Mouse (Mus musculus): Measurements from ENCODE around the gene Ephb4. TPM values are rescaled to one million over a fixed set of nuclear protein-coding genes. Genes with fewer than 3 reads are reported as not detected.

Ephb4 gene
- polyA plus RNA-seq (2014; fragmentation: Nextera tagmentation; extraction: Ambion mirVana), result 8.7 and 9.0 TPM in 2 replicates

- Histone ChIP-seq H3K4me2 (replicated peaks) (peak within 1 kb of the TSS; percentile 95), H3K9ac (peak within 1 kb of the TSS; percentile 69), H3K4me1 (replicated peaks; ENCODE audit: control insufficient read depth, insufficient read depth, low read length) (peaks cover 19% of the 10 kb centered on the region), H3K9me3 (ENCODE audit: control insufficient read depth, low read length) (no peaks in the 10 kb centered on the region), H3K27ac (peak within 1 kb of the TSS; percentile 53), H3K36me3 (replicated peaks; ENCODE audit: control insufficient read depth, insufficient read depth) (no peaks in the 10 kb centered on the region; the same call in 1 of the 2 replicates), H3K4me3 (replicated peaks; ENCODE audit: low read length) (peak within 1 kb of the TSS; percentile 61), H3K27me3 (ENCODE audit: control insufficient read depth, insufficient read depth, low read length) (peaks cover 19% of the 10 kb centered on the region)
- ATAC-seq (ENCODE audit: low FRiP score), result peak; percentile 91
- DNase-seq (ENCODE audit: low spot score), result peak; percentile 68
- WGBS, result 1% methylated on average over 27 of the region's 32 CpGs
These were observed at the start of gene Ephb4 for GRCm38 (mm10) chr5:137349384-137350204. Gene Ephb4, plus strand, starts transcription at chr5:137350109.

GRCm38 (mm10) chr5:137301253-137301652 is 48.7 kb upstream of the Ephb4 start:
- no peak for ATAC-seq (ENCODE audit: low FRiP score)
- Histone ChIP-seq H3K4me1 (replicated peaks; ENCODE audit: control insufficient read depth, insufficient read depth, low read length) (peaks cover 20% of the 10 kb centered on the region), H3K9ac (no peak overlapping the region), H3K27me3 (ENCODE audit: control insufficient read depth, insufficient read depth, low read length) (no peaks in the 10 kb centered on the region), H3K4me3 (replicated peaks; ENCODE audit: low read length) (no peak overlapping the region), H3K36me3 (replicated peaks; ENCODE audit: control insufficient read depth, insufficient read depth) (peaks cover 88% of the 10 kb centered on the region), H3K4me2 (replicated peaks) (no peak overlapping the region), H3K27ac (no peak overlapping the region), H3K9me3 (ENCODE audit: control insufficient read depth, low read length) (no peaks in the 10 kb centered on the region)
- DNase-seq (ENCODE audit: low spot score), result no peak
- 73% methylated on average over 21 of the region's 21 CpGs for WGBS

- Histone ChIP-seq H3K36me3 (replicated peaks; ENCODE audit: control insufficient read depth, insufficient read depth) (peaks cover 66% of the 10 kb centered on the region), H3K4me1 (replicated peaks; ENCODE audit: control insufficient read depth, insufficient read depth, low read length) (peaks cover 31% of the 10 kb centered on the region), H3K9ac (peak overlapping the region; percentile 24; the same call in 1 of the 2 replicates), H3K27me3 (ENCODE audit: control insufficient read depth, insufficient read depth, low read length) (no peaks in the 10 kb centered on the region), H3K27ac (no peak overlapping the region), H3K4me3 (replicated peaks; ENCODE audit: low read length) (no peak overlapping the region), H3K9me3 (ENCODE audit: control insufficient read depth, low read length) (no peaks in the 10 kb centered on the region), H3K4me2 (replicated peaks) (no peak overlapping the region)
- DNase-seq (ENCODE audit: low spot score), result no peak
- no peak for ATAC-seq (ENCODE audit: low FRiP score)
- WGBS, result 94% methylated on average over 4 of the region's 4 CpGs
These were observed 46.3 kb upstream of the Ephb4 start for GRCm38 (mm10) chr5:137303609-137304008.

- H3K4me2 ChIP-seq (replicated peaks), result no peak overlapping the region
- peak overlapping the region; percentile 47; the same call in 1 of the 2 replicates for H3K9ac ChIP-seq
- H3K4me1 ChIP-seq (replicated peaks; ENCODE audit: control insufficient read depth, insufficient read depth, low read length), result peaks cover 31% of the 10 kb centered on the region
- no peaks in the 10 kb centered on the region for H3K27me3 ChIP-seq (ENCODE audit: control insufficient read depth, insufficient read depth, low read length)
- 91% methylated on average over 3 of the region's 3 CpGs for WGBS
- H3K36me3 ChIP-seq (replicated peaks; ENCODE audit: control insufficient read depth, insufficient read depth), result peaks cover 66% of the 10 kb centered on the region
- H3K9me3 ChIP-seq (ENCODE audit: control insufficient read depth, low read length), result no peaks in the 10 kb centered on the region
- no peak overlapping the region for H3K27ac ChIP-seq
- no peak overlapping the region for H3K4me3 ChIP-seq (replicated peaks; ENCODE audit: low read length)
- DNase-seq (ENCODE audit: low spot score) (no peak), ATAC-seq (ENCODE audit: low FRiP score) (no peak)
These were observed 45.7 kb upstream of the Ephb4 start for GRCm38 (mm10) chr5:137304165-137304564.

GRCm38 (mm10) chr5:137304816-137305215 is 45.1 kb upstream of the Ephb4 start:
- Histone ChIP-seq H3K9me3 (ENCODE audit: control insufficient read depth, low read length) (no peaks in the 10 kb centered on the region), H3K4me3 (replicated peaks; ENCODE audit: low read length) (peak overlapping the region; percentile 76; the same call in 1 of the 2 replicates), H3K9ac (peak overlapping the region; percentile 47; the same call in 1 of the 2 replicates), H3K4me1 (replicated peaks; ENCODE audit: control insufficient read depth, insufficient read depth, low read length) (peaks cover 31% of the 10 kb centered on the region), H3K4me2 (replicated peaks) (peak overlapping the region; percentile 76), H3K36me3 (replicated peaks; ENCODE audit: control insufficient read depth, insufficient read depth) (peaks cover 65% of the 10 kb centered on the region), H3K27ac (no peak overlapping the region), H3K27me3 (ENCODE audit: control insufficient read depth, insufficient read depth, low read length) (no peaks in the 10 kb centered on the region)
- no peak for ATAC-seq (ENCODE audit: low FRiP score)
- 47% methylated on average over 4 of the region's 4 CpGs for WGBS
- no peak for DNase-seq (ENCODE audit: low spot score)

GRCm38 (mm10) chr5:137305822-137306221 is 44.1 kb upstream of the Ephb4 start:
- Histone ChIP-seq H3K36me3 (replicated peaks; ENCODE audit: control insufficient read depth, insufficient read depth) (peaks cover 64% of the 10 kb centered on the region), H3K27me3 (ENCODE audit: control insufficient read depth, insufficient read depth, low read length) (no peaks in the 10 kb centered on the region), H3K27ac (no peak overlapping the region), H3K4me2 (replicated peaks) (peak overlapping the region; percentile 76), H3K4me3 (replicated peaks; ENCODE audit: low read length) (peak overlapping the region; percentile 76), H3K9ac (peak overlapping the region; percentile 96), H3K9me3 (ENCODE audit: control insufficient read depth, low read length) (no peaks in the 10 kb centered on the region), H3K4me1 (replicated peaks; ENCODE audit: control insufficient read depth, insufficient read depth, low read length) (peaks cover 31% of the 10 kb centered on the region)
- ATAC-seq (ENCODE audit: low FRiP score) (no peak), DNase-seq (ENCODE audit: low spot score) (no peak)
- 52% methylated on average over 3 of the region's 3 CpGs for WGBS

GRCm38 (mm10) chr5:137306439-137307005 is 43.4 kb upstream of the Ephb4 start:
- peaks cover 57% of the 10 kb centered on the region for H3K36me3 ChIP-seq (replicated peaks; ENCODE audit: control insufficient read depth, insufficient read depth)

GRCm38 (mm10) chr5:137307071-137307912 is 42.6 kb upstream of the Ephb4 start, which contains the start of gene Srrt:
Gene Srrt, minus strand, starts transcription at chr5:137307674.
- Histone ChIP-seq H3K4me3 (replicated peaks; ENCODE audit: low read length) (peak within 1 kb of the TSS; percentile 76), H3K4me1 (replicated peaks; ENCODE audit: control insufficient read depth, insufficient read depth, low read length) (peaks cover 31% of the 10 kb centered on the region), H3K27ac (peak within 1 kb of the TSS; percentile 95), H3K36me3 (replicated peaks; ENCODE audit: control insufficient read depth, insufficient read depth) (peaks cover 49% of the 10 kb centered on the region), H3K9me3 (ENCODE audit: control insufficient read depth, low read length) (no peaks in the 10 kb centered on the region), H3K9ac (peak within 1 kb of the TSS; percentile 96), H3K27me3 (ENCODE audit: control insufficient read depth, insufficient read depth, low read length) (no peaks in the 10 kb centered on the region), H3K4me2 (replicated peaks) (peak within 1 kb of the TSS; percentile 76)
- ATAC-seq (ENCODE audit: low FRiP score) (peak; percentile 87), DNase-seq (ENCODE audit: low spot score) (peak; percentile 95)
- WGBS, result under 1% methylated on average over 65 of the region's 72 CpGs

More at GRCm38 (mm10) chr5:137306439-137307005, 43.4 kb upstream of the Ephb4 start:
- Histone ChIP-seq H3K4me1 (replicated peaks; ENCODE audit: control insufficient read depth, insufficient read depth, low read length) (peaks cover 31% of the 10 kb centered on the region), H3K9ac (peak overlapping the region; percentile 96), H3K27ac (peak overlapping the region; percentile 95), H3K4me3 (replicated peaks; ENCODE audit: low read length) (peak overlapping the region; percentile 76), H3K4me2 (replicated peaks) (peak overlapping the region; percentile 76), H3K9me3 (ENCODE audit: control insufficient read depth, low read length) (no peaks in the 10 kb centered on the region), H3K27me3 (ENCODE audit: control insufficient read depth, insufficient read depth, low read length) (no peaks in the 10 kb centered on the region)
- DNase-seq (ENCODE audit: low spot score) (no peak), ATAC-seq (ENCODE audit: low FRiP score) (no peak)
- 14% methylated on average over 12 of the region's 12 CpGs for WGBS

Data from hindbrain, embryonic 14.5 days (tissue).